Mouse (Mus musculus): ENCODE results near the gene Wnt7b. TPM values are rescaled to one million over a fixed set of nuclear protein-coding genes. Genes with fewer than 3 reads are reported as not detected.

Gene Wnt7b
- polyA plus RNA-seq, 1 experiment = 2.5 TPM

DNA sequence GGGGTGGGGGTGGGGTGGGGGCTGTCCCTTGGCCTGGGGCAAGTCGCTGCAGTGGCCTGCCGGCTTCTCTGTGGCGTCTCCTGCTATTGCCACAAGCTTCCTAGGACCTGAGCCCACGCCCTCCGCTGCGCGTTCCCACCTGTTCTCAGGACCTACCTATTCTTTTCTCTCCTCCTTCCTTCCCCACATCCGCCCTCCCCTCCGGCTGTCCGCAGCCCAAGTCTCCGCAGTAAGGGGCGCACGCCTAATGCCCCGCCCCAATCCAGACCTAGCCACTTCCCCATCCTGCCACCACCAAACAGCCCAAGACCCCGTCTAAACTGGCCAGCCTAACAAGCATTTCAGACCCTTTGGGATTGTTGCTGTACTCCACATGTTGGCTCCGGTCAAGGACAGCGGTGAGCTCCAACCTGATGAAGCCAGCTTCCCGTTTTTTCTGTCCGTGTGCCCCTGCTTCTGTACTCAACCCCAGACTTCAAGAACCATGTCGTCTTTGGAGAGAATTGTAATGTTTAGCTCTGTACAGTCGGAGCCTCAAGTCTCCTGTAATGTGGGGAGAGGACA lies 33.3 kb upstream of the Wnt7b start:
- Histone ChIP-seq H3K4me3 (ENCODE audit: insufficient read depth, poor library complexity, severe bottlenecking) (no peak overlapping the region), H3K79me3 (ENCODE audit: low read depth) (no peaks in the 10 kb centered on the region), H3K27me3 (ENCODE audit: control insufficient read depth, insufficient read depth, insufficient read length) (no peaks in the 10 kb centered on the region), H3K36me3 (ENCODE audit: control insufficient read depth, insufficient read depth) (no peaks in the 10 kb centered on the region), H3ac (ENCODE audit: control insufficient read depth, insufficient read length, low read depth) (no peak overlapping the region), H3K79me2 (ENCODE audit: control insufficient read depth, insufficient read depth) (no peaks in the 10 kb centered on the region)
- TF ChIP-seq FOSL1 (IDR thresholded peaks at IDR 0.05; ENCODE audit: insufficient read depth, low read length, poor library complexity, severe bottlenecking) (no peak), CEBPB (IDR thresholded peaks at IDR 0.05; ENCODE audit: low read depth) (no peak), CTCF (IDR thresholded peaks at IDR 0.05; ENCODE audit: control insufficient read depth, insufficient read depth, insufficient read length) (no peak), MYOG (IDR thresholded peaks at IDR 0.05; ENCODE audit: control insufficient read depth, extremely low read depth, insufficient read length) (no peak), USF1 (IDR thresholded peaks at IDR 0.05; ENCODE audit: low read depth) (no peak), MAX (IDR thresholded peaks at IDR 0.05) (no peak), MYOD1 (IDR thresholded peaks at IDR 0.05; ENCODE audit: control insufficient read depth, insufficient read length, low read depth) (no peak)

DNA sequence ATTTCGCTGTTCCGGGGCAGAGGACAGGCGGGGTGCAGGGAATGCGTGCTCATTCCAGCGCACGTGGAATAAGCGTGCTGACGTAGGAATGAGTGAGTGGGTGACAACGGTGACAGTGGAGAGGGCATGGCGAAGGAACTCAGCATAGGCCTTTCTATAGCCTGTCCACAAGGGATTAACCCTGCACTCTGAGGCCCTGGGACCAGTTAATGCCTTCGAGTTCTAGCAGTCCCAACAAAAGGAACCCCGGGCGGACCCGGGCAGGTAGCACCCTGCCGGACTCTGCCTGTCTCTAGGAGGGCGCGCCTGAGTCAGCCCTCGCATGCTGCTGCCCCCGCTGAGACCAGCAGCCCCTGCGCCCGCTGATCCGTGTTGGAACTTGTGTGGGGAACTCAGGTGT lies 32.8 kb upstream of the Wnt7b start:
- H3K27me3 ChIP-seq (ENCODE audit: control insufficient read depth, insufficient read depth, insufficient read length) = no peaks in the 10 kb centered on the region
- H3K79me2 ChIP-seq (ENCODE audit: control insufficient read depth, insufficient read depth) = no peaks in the 10 kb centered on the region
- no peak overlapping the region for H3ac ChIP-seq (ENCODE audit: control insufficient read depth, insufficient read length, low read depth)
- no peaks in the 10 kb centered on the region for H3K79me3 ChIP-seq (ENCODE audit: low read depth)
- no peak overlapping the region for H3K4me3 ChIP-seq (ENCODE audit: insufficient read depth, poor library complexity, severe bottlenecking)
- no peaks in the 10 kb centered on the region for H3K36me3 ChIP-seq (ENCODE audit: control insufficient read depth, insufficient read depth)
- no peak for TF ChIP-seq MYOD1 (IDR thresholded peaks at IDR 0.05; ENCODE audit: control insufficient read depth, insufficient read length, low read depth)
- no peak for TF ChIP-seq CTCF (IDR thresholded peaks at IDR 0.05; ENCODE audit: control insufficient read depth, insufficient read depth, insufficient read length)
- TF ChIP-seq USF1 (IDR thresholded peaks at IDR 0.05; ENCODE audit: low read depth) = no peak
- TF ChIP-seq MYOG (IDR thresholded peaks at IDR 0.05; ENCODE audit: control insufficient read depth, extremely low read depth, insufficient read length) = no peak

DNA sequence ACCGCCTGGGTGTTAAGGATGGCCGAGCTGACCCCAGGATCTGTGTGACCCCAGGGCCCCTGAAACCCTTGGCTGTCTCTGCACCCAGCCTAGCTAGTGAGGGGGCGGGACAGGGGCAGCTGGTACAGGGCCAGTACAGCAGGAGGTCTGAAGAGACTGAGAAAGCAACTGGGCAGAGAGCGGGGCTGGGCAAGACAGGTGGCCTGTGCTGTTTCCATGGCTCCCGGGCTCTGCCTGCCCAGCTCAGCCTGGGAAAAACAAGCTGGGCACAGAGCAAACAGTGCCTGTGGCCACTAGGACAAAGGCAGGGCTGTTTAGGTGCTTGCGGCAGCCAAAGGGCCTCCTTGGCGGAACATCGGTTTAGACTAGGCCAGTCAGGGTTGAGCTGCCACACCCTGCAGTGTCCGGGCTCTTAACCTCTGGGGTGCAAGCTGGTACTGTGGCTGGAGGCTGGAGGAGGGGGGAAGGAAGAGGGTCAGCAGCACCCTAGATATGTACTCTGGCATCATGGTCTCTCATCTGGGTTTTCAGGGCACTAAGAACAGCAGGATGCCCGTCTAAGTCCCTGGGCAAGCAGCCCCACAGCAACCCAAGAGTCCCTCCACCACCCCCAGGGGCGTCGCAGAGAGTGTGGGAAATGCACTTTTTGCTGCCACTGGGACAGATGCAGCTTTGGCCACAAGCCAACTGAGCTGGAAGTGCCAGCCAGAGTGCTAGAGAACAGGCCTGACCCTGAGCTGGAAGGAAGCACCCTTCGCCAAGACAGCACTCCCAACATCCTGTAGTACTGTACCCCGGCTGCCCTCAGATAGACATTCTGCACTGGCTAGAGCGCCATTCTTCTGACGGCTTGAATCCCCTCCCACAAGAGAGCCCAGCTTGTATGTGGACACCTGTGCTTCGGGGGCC lies 31.3 kb upstream of the Wnt7b start:
- TF ChIP-seq CTCF (IDR thresholded peaks at IDR 0.05; ENCODE audit: control insufficient read depth, insufficient read depth, insufficient read length) (no peak), FOSL1 (IDR thresholded peaks at IDR 0.05; ENCODE audit: insufficient read depth, low read length, poor library complexity, severe bottlenecking) (no peak)
- Histone ChIP-seq H3K27me3 (ENCODE audit: control insufficient read depth, insufficient read depth, insufficient read length) (no peaks in the 10 kb centered on the region), H3K79me2 (ENCODE audit: control insufficient read depth, insufficient read depth) (no peaks in the 10 kb centered on the region), H3ac (ENCODE audit: control insufficient read depth, insufficient read length, low read depth) (no peak overlapping the region), H3K4me3 (ENCODE audit: insufficient read depth, poor library complexity, severe bottlenecking) (no peak overlapping the region), H3K79me3 (ENCODE audit: low read depth) (no peaks in the 10 kb centered on the region), H3K36me3 (ENCODE audit: control insufficient read depth, insufficient read depth) (no peaks in the 10 kb centered on the region)

DNA sequence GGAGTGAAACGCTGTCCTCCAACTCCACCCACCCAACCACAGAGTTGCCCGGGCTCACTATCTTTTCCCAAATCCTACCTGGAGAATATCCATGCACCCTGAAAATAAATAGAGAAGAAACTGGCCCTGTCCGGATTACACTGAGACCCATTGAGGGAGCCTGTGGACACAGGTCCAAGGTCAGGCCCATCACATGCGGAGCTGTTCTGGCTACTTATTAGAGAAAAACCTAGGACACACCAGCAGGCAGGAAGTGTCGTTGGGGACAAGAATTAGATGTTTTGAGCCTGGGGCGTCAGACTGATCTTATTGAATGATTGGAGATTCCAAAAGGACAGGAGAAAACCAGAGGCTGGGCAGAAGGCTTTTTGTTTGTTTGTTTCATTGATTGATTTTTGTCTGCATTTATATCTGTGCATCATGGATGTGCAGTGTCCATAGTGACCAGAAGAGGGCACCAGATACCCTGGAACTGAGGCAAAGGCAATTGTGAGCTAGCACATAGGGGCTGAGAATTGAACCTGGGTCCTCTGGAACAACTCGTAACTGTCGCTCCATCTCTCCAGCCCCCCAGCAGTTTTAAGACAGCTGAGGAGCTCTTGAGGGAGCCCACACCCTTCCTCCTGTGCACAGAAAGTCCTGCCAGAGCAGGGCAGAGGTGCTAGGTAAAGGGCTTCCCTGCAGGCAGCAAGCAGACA lies 30.5 kb upstream of the Wnt7b start:
- Histone ChIP-seq H3K79me2 (ENCODE audit: control insufficient read depth, insufficient read depth) (no peaks in the 10 kb centered on the region), H3ac (ENCODE audit: control insufficient read depth, insufficient read length, low read depth) (no peak overlapping the region), H3K27me3 (ENCODE audit: control insufficient read depth, insufficient read depth, insufficient read length) (no peaks in the 10 kb centered on the region), H3K36me3 (ENCODE audit: control insufficient read depth, insufficient read depth) (no peaks in the 10 kb centered on the region), H3K4me3 (ENCODE audit: insufficient read depth, poor library complexity, severe bottlenecking) (no peak overlapping the region), H3K79me3 (ENCODE audit: low read depth) (no peaks in the 10 kb centered on the region)
- TF ChIP-seq MYOD1 (IDR thresholded peaks at IDR 0.05; ENCODE audit: control insufficient read depth, insufficient read length, low read depth) (no peak), CTCF (IDR thresholded peaks at IDR 0.05; ENCODE audit: control insufficient read depth, insufficient read depth, insufficient read length) (peak; percentile 39)

DNA sequence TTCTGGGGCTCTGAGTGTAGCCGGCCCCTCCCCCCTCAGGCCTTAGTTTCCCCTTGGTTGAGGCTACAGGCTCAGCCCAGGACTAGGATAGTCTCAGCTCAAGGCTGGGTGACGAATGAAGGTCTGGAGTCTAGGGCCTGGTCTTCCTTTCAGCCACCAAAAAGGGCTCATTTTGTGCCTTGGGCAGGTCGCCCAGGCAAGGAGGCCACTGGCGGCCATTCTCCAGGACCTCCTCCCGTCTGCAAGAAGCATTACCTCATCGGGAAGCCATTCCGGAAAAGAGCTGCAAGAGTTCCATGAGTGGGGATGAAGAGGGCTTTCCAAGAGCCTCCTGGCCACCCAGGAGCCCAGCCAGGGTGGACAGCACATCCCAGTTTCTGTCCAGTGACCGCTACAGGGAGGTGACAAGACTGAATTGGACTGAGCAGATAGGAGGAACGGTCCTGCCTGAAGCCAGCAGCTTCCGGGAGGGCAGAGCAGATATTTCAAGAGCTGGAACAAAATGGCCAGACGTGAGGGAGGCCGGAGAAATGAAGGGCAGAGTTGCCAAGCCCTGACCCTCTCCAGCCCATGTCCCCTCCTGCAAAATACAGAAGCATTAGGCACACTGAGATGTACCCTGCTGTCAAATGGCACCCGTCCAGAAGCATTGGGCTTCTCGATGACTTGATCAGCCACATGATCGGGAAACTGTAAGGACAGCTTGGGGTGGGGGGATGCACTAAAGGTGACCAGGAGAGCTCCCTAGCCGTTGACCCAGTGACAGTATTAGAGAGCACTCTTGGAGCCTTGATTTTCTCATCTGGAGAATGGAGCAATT lies 29.6 kb upstream of the Wnt7b start:
- Histone ChIP-seq H3K36me3 (ENCODE audit: control insufficient read depth, insufficient read depth) (no peaks in the 10 kb centered on the region), H3K79me2 (ENCODE audit: control insufficient read depth, insufficient read depth) (no peaks in the 10 kb centered on the region), H3K27me3 (ENCODE audit: control insufficient read depth, insufficient read depth, insufficient read length) (no peaks in the 10 kb centered on the region), H3K79me3 (ENCODE audit: low read depth) (no peaks in the 10 kb centered on the region), H3K4me3 (ENCODE audit: insufficient read depth, poor library complexity, severe bottlenecking) (no peak overlapping the region), H3ac (ENCODE audit: control insufficient read depth, insufficient read length, low read depth) (no peak overlapping the region)
- TF ChIP-seq FOSL1 (IDR thresholded peaks at IDR 0.05; ENCODE audit: insufficient read depth, low read length, poor library complexity, severe bottlenecking) (no peak), MYOD1 (IDR thresholded peaks at IDR 0.05; ENCODE audit: control insufficient read depth, insufficient read length, low read depth) (no peak), USF1 (IDR thresholded peaks at IDR 0.05; ENCODE audit: low read depth) (no peak), MYOG (IDR thresholded peaks at IDR 0.05; ENCODE audit: control insufficient read depth, extremely low read depth, insufficient read length) (no peak), CTCF (IDR thresholded peaks at IDR 0.05; ENCODE audit: control insufficient read depth, insufficient read depth, insufficient read length) (no peak), CEBPB (IDR thresholded peaks at IDR 0.05; ENCODE audit: low read depth) (no peak), MAX (IDR thresholded peaks at IDR 0.05) (no peak)

All from C2C12 (cell line).